Mouse (Mus musculus) stomach, postnatal 0 days (tissue): ENCODE measurements at regions not wholly inside any gene's neighbourhood (a gene's known extent, or its start where the extent isn't known, plus 50 kb on each side); places are given as distances from the start of the nearest gene placed in this dataset.
"Not testable (repeated sequence)": the region's sequence is repeated elsewhere in the genome, so short reads cannot be mapped to it uniquely, and the experiment has no call there.

Experiments
- ATAC-seq: fragments of 200-750 bp; cut with Nextera tagmentation; 2 replicates; pipeline ENCODE4 v1.8.0; 2017; ENCODE audit not compliant: low FRiP score, low TSS enrichment
- DNase-seq: peaks from one replicate; pipeline ENCODE4 v3.0.0-alpha.2; 2016; ENCODE audit warnings: low spot score
- H3K27ac ChIP-seq: fragments of 300-500 bp; sonication (generic); replicated peaks from 2 replicates; pipeline ENCODE4 v1.5.1; 2014; ENCODE audit warnings: mild to moderate bottlenecking, control low read depth
- H3K27me3 ChIP-seq: fragments of 300-500 bp; sonication (generic); 2 replicates; pipeline ENCODE4 v1.6.1; 2014; ENCODE audit warnings: low read length; ENCODE audit not compliant: control insufficient read depth, insufficient read depth
- H3K36me3 ChIP-seq: fragments of 300-500 bp; sonication (generic); 2 replicates; pipeline ENCODE4 v1.6.1; 2014; ENCODE audit warnings: low read length, mixed read lengths; ENCODE audit not compliant: control insufficient read depth, insufficient read depth
- H3K4me1 ChIP-seq: fragments of 300-500 bp; sonication (generic); replicated peaks from 2 replicates; pipeline ENCODE4 v1.6.1; 2014; ENCODE audit warnings: antibody characterized with exemption; ENCODE audit not compliant: control insufficient read depth, insufficient read depth
- H3K4me2 ChIP-seq: fragments of 300-500 bp; sonication (generic); replicated peaks from 2 replicates; pipeline ENCODE4 v1.6.1; 2014; ENCODE audit warnings: low read depth, mild to moderate bottlenecking, control low read depth, moderate library complexity
- H3K4me3 ChIP-seq: fragments of 300-500 bp; sonication (generic); 2 replicates; pipeline ENCODE4 v1.5.1; 2014; ENCODE audit warnings: low read depth, low read length, control low read depth
- H3K9ac ChIP-seq: fragments of 300-500 bp; sonication (generic); 2 replicates; pipeline ENCODE4 v1.6.1; 2014; ENCODE audit warnings: mild to moderate bottlenecking, low read length, control low read depth, mixed read lengths
- H3K9me3 ChIP-seq: fragments of 300-500 bp; sonication (generic); 2 replicates; pipeline ENCODE4 v1.6.1; 2016; ENCODE audit warnings: low read length; ENCODE audit not compliant: control insufficient read depth
- CTCF ChIP-seq: IDR thresholded peaks from 2 replicates; pipeline ENCODE4 v1.5.1; 2016; ENCODE audit warnings: antibody characterized with exemption, low read depth, mild to moderate bottlenecking, moderate library complexity
- EP300 ChIP-seq: optimal IDR thresholded peaks from 2 replicates; pipeline ENCODE3; 2016; ENCODE audit warnings: antibody characterized with exemption
- whole genome bisulfite sequencing: fragments of 180-500 bp; shearing (Covaris S2); extraction: QIAGEN DNeasy Blood & Tissue Kit; methylation state at CpG from one replicate; pipeline ENCODE4 v1.1.7; 2014; 5-methylcytosine and 5-hydroxymethylcytosine counted together

GRCm38 (mm10) chr13:20026612-20027011, 63.8 kb upstream of the Elmo1 start:
- Histone ChIP-seq H3K27me3 (no peaks in the 10 kb centered on the region), H3K27ac (no peak overlapping the region), H3K4me3 (no peak overlapping the region), H3K9me3 (no peaks in the 10 kb centered on the region), H3K4me1 (no peaks in the 10 kb centered on the region), H3K9ac (no peak overlapping the region), H3K36me3 (no peaks in the 10 kb centered on the region), H3K4me2 (no peak overlapping the region)
- ATAC-seq (no peak), DNase-seq (no peak)
- WGBS, result 73% methylated on average over 6 of the region's 6 CpGs
- no peak for TF ChIP-seq EP300
- TF ChIP-seq CTCF, result no peak

- not testable (repeated sequence) for H3K9ac ChIP-seq, H3K27me3 ChIP-seq, H3K4me3 ChIP-seq, H3K4me2 ChIP-seq, H3K9me3 ChIP-seq, DNase-seq, H3K27ac ChIP-seq, H3K4me1 ChIP-seq, ATAC-seq, H3K36me3 ChIP-seq
- WGBS, result 95% methylated on average over 16 of the region's 16 CpGs
These were observed 73.9 kb upstream of the Elmo1 start for GRCm38 (mm10) chr13:20016454-20016853.

- DNase-seq (no peak), ATAC-seq (no peak)
- H3K27me3 ChIP-seq, result no peaks in the 10 kb centered on the region
- no peak overlapping the region for H3K27ac ChIP-seq
- H3K9ac ChIP-seq, result no peak overlapping the region
- no peak overlapping the region for H3K4me3 ChIP-seq
- no peaks in the 10 kb centered on the region for H3K4me1 ChIP-seq
- WGBS, result 38% methylated on average over 3 of the region's 3 CpGs
- no peak for TF ChIP-seq CTCF
- no peak for TF ChIP-seq EP300
- no peak overlapping the region for H3K4me2 ChIP-seq
- no peaks in the 10 kb centered on the region for H3K36me3 ChIP-seq
- no peaks in the 10 kb centered on the region for H3K9me3 ChIP-seq
These were observed 77.8 kb upstream of the Elmo1 start for GRCm38 (mm10) chr13:20012621-20013020.

- TF ChIP-seq EP300 (no peak), CTCF (no peak)
- 60% methylated on average over 1 of the region's 1 CpGs for WGBS
- H3K27ac ChIP-seq, result no peak overlapping the region
These were observed 81.2 kb upstream of the Elmo1 start for GRCm38 (mm10) chr13:20009164-20009563.

GRCm38 (mm10) chr13:20007561-20007960, 82.8 kb upstream of the Elmo1 start:
- WGBS, result 87% methylated on average over 2 of the region's 2 CpGs
- no peak overlapping the region for H3K27ac ChIP-seq

More at GRCm38 (mm10) chr13:20009164-20009563, 81.2 kb upstream of the Elmo1 start:
- no peak for ATAC-seq
- Histone ChIP-seq H3K4me2 (no peak overlapping the region), H3K4me1 (no peaks in the 10 kb centered on the region), H3K9me3 (no peaks in the 10 kb centered on the region), H3K4me3 (no peak overlapping the region), H3K36me3 (no peaks in the 10 kb centered on the region), H3K27me3 (no peaks in the 10 kb centered on the region), H3K9ac (no peak overlapping the region)
- DNase-seq, result no peak

GRCm38 (mm10) chr13:19997606-19998005, 92.8 kb upstream of the Elmo1 start:
- Histone ChIP-seq H3K36me3 (no peaks in the 10 kb centered on the region), H3K27me3 (no peaks in the 10 kb centered on the region), H3K4me1 (no peaks in the 10 kb centered on the region), H3K4me3 (no peak overlapping the region), H3K27ac (no peak overlapping the region), H3K9me3 (no peaks in the 10 kb centered on the region), H3K9ac (no peak overlapping the region), H3K4me2 (no peak overlapping the region)
- DNase-seq (no peak), ATAC-seq (no peak)
- TF ChIP-seq CTCF (no peak), EP300 (no peak)
- WGBS, result 72% methylated on average over 2 of the region's 2 CpGs

More at GRCm38 (mm10) chr13:20007561-20007960, 82.8 kb upstream of the Elmo1 start:
- Histone ChIP-seq H3K36me3 (no peaks in the 10 kb centered on the region), H3K4me3 (no peak overlapping the region), H3K27me3 (no peaks in the 10 kb centered on the region), H3K4me2 (no peak overlapping the region), H3K9ac (no peak overlapping the region), H3K4me1 (no peaks in the 10 kb centered on the region), H3K9me3 (no peaks in the 10 kb centered on the region)
- no peak for DNase-seq
- no peak for ATAC-seq
- no peak for TF ChIP-seq CTCF
- no peak for TF ChIP-seq EP300

GRCm38 (mm10) chr13:19975621-19976020, 114.8 kb upstream of the Elmo1 start:
- no peak for ATAC-seq
- H3K4me2 ChIP-seq, result no peak overlapping the region
- TF ChIP-seq EP300 (no peak), CTCF (no peak)
- H3K4me3 ChIP-seq, result no peak overlapping the region
- H3K36me3 ChIP-seq, result no peaks in the 10 kb centered on the region
- H3K4me1 ChIP-seq, result no peaks in the 10 kb centered on the region
- H3K27ac ChIP-seq, result no peak overlapping the region
- H3K9me3 ChIP-seq, result no peaks in the 10 kb centered on the region
- H3K27me3 ChIP-seq, result no peaks in the 10 kb centered on the region
- DNase-seq, result no peak
- no peak overlapping the region for H3K9ac ChIP-seq
